Mouse (Mus musculus): ENCODE measurements at regions not wholly inside any gene's neighbourhood (a gene's known extent, or its start where the extent isn't known, plus 50 kb on each side); places are given as distances from the start of the nearest gene placed in this dataset.

GRCm38 (mm10) chr17:84009966-84010365 lies 162.2 kb upstream of the Haao start:
- TF ChIP-seq CTCF (IDR thresholded peaks at IDR 0.05; ENCODE audit: low read depth, low read length) = no peak
- no peak for TF ChIP-seq POLR2A (IDR thresholded peaks at IDR 0.05; ENCODE audit: borderline replicate concordance, low read depth, low read length)
